Mouse (Mus musculus) spleen, adult 2 months (tissue): ENCODE results near the gene Gpr45. TPM values are rescaled to one million over a fixed set of nuclear protein-coding genes. Genes with fewer than 3 reads are reported as not detected.

Experiments
- DNase-seq, 2 experiments: peaks; one replicate each; pipeline versions ENCODE4 v3.0.0 to v3.0.0-alpha.2; 2012 to 2021; ENCODE audit warnings: low spot score in 2 of 2, low read depth in 1 of 2
- H3K27ac ChIP-seq: fragments of 200-500 bp; 2 replicates; pipeline ENCODE4 v1.5.1; 2012; ENCODE audit warnings: low read length, inconsistent platforms; ENCODE audit not compliant: insufficient read depth
- H3K27me3 ChIP-seq: fragments of 200-500 bp; 2 replicates; pipeline ENCODE4 v1.6.1; 2012; ENCODE audit warnings: mild to moderate bottlenecking, moderate library complexity, low read length, inconsistent platforms; ENCODE audit not compliant: control insufficient read depth, insufficient read depth
- H3K36me3 ChIP-seq: fragments of 200-500 bp; 2 replicates; pipeline ENCODE4 v1.6.1; 2012; ENCODE audit warnings: mild to moderate bottlenecking, low read length, inconsistent platforms; ENCODE audit not compliant: control insufficient read depth, insufficient read depth
- H3K4me1 ChIP-seq: fragments of 200-500 bp; 2 replicates; pipeline ENCODE4 v1.6.1; 2011; ENCODE audit warnings: inconsistent platforms; ENCODE audit not compliant: control insufficient read depth, insufficient read depth, insufficient read length
- H3K4me3 ChIP-seq: fragments of 200-500 bp; 2 replicates; pipeline ENCODE4 v1.5.1; 2011; ENCODE audit warnings: mild to moderate bottlenecking, inconsistent platforms; ENCODE audit not compliant: insufficient read depth, insufficient read length; ENCODE audit errors: extremely low read depth
- CTCF ChIP-seq: fragments of 200-500 bp; IDR thresholded peaks from 2 replicates; pipeline ENCODE4 v1.5.1; 2011; ENCODE audit warnings: mild to moderate bottlenecking, inconsistent platforms; ENCODE audit not compliant: insufficient read depth, insufficient read length, insufficient replicate concordance; ENCODE audit errors: extremely low read depth
- POLR2A ChIP-seq: fragments of 200-500 bp; IDR thresholded peaks from 2 replicates; pipeline ENCODE4 v1.6.1; 2011; ENCODE audit warnings: low read depth, low read length, inconsistent platforms
- WGBS: fragments of 180-500 bp; shearing (Covaris S2); methylation state at CpG from one replicate; pipeline ENCODE4 v1.1.7; 2018; 5-methylcytosine and 5-hydroxymethylcytosine counted together
- polyA plus RNA-seq: library from polyadenylated mRNA; depleted of rRNA; stranded (reverse); fragments of >200 nt; gene quantifications from 2 replicates; pipeline ENCODE4 v1.2.3, GENCODE M21; 2012; rRNA removed

Gene Gpr45
- polyA plus RNA-seq, 1 experiment: 0.29 TPM

GRCm38 (mm10) chr1:43070726-43071125, 118.1 kb downstream of the Gpr45 start:
- Histone ChIP-seq H3K36me3 (peaks cover 17% of the 10 kb centered on the region), H3K27ac (no peak overlapping the region), H3K4me3 (no peak overlapping the region), H3K27me3 (no peaks in the 10 kb centered on the region), H3K4me1 (no peaks in the 10 kb centered on the region)
- WGBS: 24% methylated on average over 5 of the region's 5 CpGs
- no peak for DNase-seq
- TF ChIP-seq POLR2A (no peak), CTCF (no peak)

GRCm38 (mm10) chr1:43072028-43072427, 119.4 kb downstream of the Gpr45 start:
- H3K4me1 ChIP-seq: no peaks in the 10 kb centered on the region
- H3K4me3 ChIP-seq: no peak overlapping the region
- H3K27me3 ChIP-seq: no peaks in the 10 kb centered on the region
- no peak overlapping the region for H3K27ac ChIP-seq
- H3K36me3 ChIP-seq: peaks cover 14% of the 10 kb centered on the region
- DNase-seq: no peak
- TF ChIP-seq CTCF: no peak
- no peak for TF ChIP-seq POLR2A
- WGBS: 96% methylated on average over 8 of the region's 8 CpGs

GRCm38 (mm10) chr1:43072561-43072960, 119.9 kb downstream of the Gpr45 start:
- no peak overlapping the region for H3K27ac ChIP-seq
- TF ChIP-seq CTCF: no peak
- no peak for TF ChIP-seq POLR2A
- no peak overlapping the region for H3K4me3 ChIP-seq
- H3K36me3 ChIP-seq: peaks cover 13% of the 10 kb centered on the region
- 82% methylated on average over 1 of the region's 1 CpGs for WGBS
- DNase-seq: no peak
- H3K27me3 ChIP-seq: no peaks in the 10 kb centered on the region
- H3K4me1 ChIP-seq: no peaks in the 10 kb centered on the region

DNA sequence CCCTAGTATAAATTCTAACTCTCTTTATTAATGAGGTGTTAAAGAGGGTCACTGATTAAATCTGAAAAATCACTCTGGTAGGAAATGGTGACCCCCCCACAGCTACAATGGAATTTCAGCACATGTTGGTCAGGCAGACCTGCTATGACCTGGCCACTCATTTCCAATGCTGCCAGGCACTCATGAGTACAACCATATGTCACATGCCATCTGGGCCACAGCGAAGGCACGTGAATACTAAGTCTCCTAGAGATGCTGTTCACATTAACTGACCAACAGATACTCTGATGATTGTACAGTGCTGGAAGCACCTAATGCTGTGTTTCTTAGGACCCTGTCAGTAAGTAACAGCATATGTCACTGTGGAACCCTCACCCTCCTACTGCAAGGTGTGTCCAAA, 122.1 kb downstream of the Gpr45 start:
- Histone ChIP-seq H3K4me1 (no peaks in the 10 kb centered on the region), H3K27me3 (no peaks in the 10 kb centered on the region), H3K27ac (no peak overlapping the region), H3K4me3 (no peak overlapping the region), H3K36me3 (peaks cover 10% of the 10 kb centered on the region)
- 93% methylated on average over 2 of the region's 2 CpGs for WGBS
- TF ChIP-seq CTCF (no peak), POLR2A (no peak)
- DNase-seq: no peak

GRCm38 (mm10) chr1:43078124-43078523, 125.5 kb downstream of the Gpr45 start:
- no peaks in the 10 kb centered on the region for H3K4me1 ChIP-seq
- peaks cover 10% of the 10 kb centered on the region for H3K36me3 ChIP-seq
- DNase-seq: no peak
- WGBS: 53% methylated on average over 2 of the region's 2 CpGs
- no peak overlapping the region for H3K27ac ChIP-seq
- no peak overlapping the region for H3K4me3 ChIP-seq
- H3K27me3 ChIP-seq: no peaks in the 10 kb centered on the region
- TF ChIP-seq POLR2A (no peak), CTCF (no peak)

DNA sequence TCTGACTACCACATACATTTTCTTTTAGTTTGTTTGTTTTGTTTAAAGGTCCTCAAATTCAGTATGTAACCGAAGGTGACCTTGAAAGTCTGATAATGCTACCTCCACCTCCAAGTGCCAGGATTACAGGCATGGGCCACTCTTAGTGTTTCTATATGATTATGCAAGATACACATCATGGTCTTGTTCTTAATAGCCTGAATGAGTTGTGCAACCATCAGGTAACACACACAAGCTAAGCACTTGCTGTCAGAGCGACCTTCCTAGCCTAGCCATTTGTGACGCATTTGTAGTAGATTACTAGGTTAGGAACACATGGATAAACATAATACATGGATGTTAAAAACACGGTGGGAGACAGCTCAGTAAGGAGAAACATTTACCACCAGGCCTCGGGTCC, 130.3 kb downstream of the Gpr45 start:
- WGBS: 89% methylated on average over 5 of the region's 5 CpGs
- no peak for TF ChIP-seq CTCF
- TF ChIP-seq POLR2A: no peak
- H3K4me1 ChIP-seq: no peaks in the 10 kb centered on the region
- H3K36me3 ChIP-seq: no peaks in the 10 kb centered on the region
- no peak overlapping the region for H3K27ac ChIP-seq
- no peaks in the 10 kb centered on the region for H3K27me3 ChIP-seq
- no peak for DNase-seq
- H3K4me3 ChIP-seq: no peak overlapping the region

Other genes with a start within 250 kb of the Gpr45 start
- 14.2 and 15.4 TPM in 2 replicates for gene Mrps9, start 101.6 kb upstream of the Gpr45 start, polyA plus RNA-seq
- gene Tgfbrap1, start 145.8 kb downstream of the Gpr45 start, polyA plus RNA-seq: 13.4 and 15.2 TPM in 2 replicates
- 1.8 and 2.2 TPM in 2 replicates for gene AI597479, start 145.8 kb downstream of the Gpr45 start, polyA plus RNA-seq
- gene Fhl2, start 244.1 kb downstream of the Gpr45 start, polyA plus RNA-seq: 1.5 and 1.8 TPM in 2 replicates